Mouse (Mus musculus) heart, postnatal 0 days (tissue): ENCODE data around the gene Selenon.

Source experiments
- CTCF ChIP-seq: IDR thresholded peaks from 2 replicates; pipeline ENCODE4 v1.5.1; 2016; ENCODE audit warnings: antibody characterized with exemption, control low read depth, low read depth
- EP300 ChIP-seq: IDR thresholded peaks from 2 replicates; pipeline ENCODE4 v1.6.1; 2016; ENCODE audit warnings: antibody characterized with exemption, low read depth

- no peak for TF ChIP-seq CTCF
- TF ChIP-seq EP300, result no peak
Measured at GRCm38 (mm10) chr4:134518541-134518940, 33.4 kb downstream of the Selenon start.
